Mouse (Mus musculus) megakaryocyte, embryonic 14.5 days (primary cell): ENCODE measurements around the gene Creb3l4.
"Not testable (repeated sequence)": the region's sequence is repeated elsewhere in the genome, so short reads cannot be mapped to it uniquely, and the experiment has no call there.

Source experiments
- FLI1 ChIP-seq: IDR thresholded peaks from 2 replicates; pipeline ENCODE4 v1.6.1; 2012; ENCODE audit warnings: low read length, inconsistent platforms, mixed read lengths
- GATA1 ChIP-seq: IDR thresholded peaks from 3 replicates; pipeline ENCODE4 v1.6.1; 2012; ENCODE audit warnings: mixed read lengths, low read length, inconsistent platforms, borderline replicate concordance

GRCm38 (mm10) chr3:90251731-90252226 lies 8.5 kb upstream of the Creb3l4 start:
- TF ChIP-seq GATA1, FLI1: not testable (repeated sequence)
